Comparison of ENCODE assay signal across 7 mouse cellular contexts in the genomic region with DNA sequence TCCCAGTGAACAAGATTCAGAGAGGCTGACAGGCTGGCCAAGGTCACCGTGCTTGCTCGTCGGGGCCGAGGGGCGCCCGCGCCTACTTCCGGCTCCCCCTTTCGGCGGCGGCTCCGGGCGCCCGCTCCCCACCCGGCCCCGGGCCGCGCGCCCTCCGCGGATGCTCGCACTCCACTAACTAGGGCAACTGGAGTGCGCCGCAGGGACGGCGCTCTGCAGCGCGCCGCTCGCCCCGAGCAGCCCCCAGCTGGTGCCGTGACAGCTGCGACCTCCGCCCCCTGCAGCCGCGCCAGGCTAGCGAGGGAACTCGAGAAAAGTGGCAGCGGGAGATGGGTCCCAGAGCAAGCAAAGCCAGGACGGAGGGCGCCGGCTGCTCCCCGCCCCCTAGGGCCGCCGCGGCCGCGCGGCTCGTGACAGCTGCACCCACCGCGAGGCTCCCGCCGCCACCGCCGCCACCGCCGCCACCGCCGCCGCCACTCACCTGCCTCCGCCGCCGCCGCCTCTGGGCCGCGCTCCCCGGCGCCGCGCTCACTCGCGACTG. TPM values are rescaled to one million over a fixed set of nuclear protein-coding genes. Genes with fewer than 3 reads are reported as not detected.
A peak's percentile ranks its signal among the peaks of the same experiment; 100 is the strongest.
DNase-seq lines count a peak whose midpoint lies in the region; TF ChIP-seq lines count a peak whose summit lies in the region.

No protein-coding gene starts in this region.

- TF ChIP-seq CTCF in liver, adult 2 months (IDR thresholded peaks at IDR 0.05; ENCODE audit: low read depth, low read length), result no peak

- peak overlapping the region; percentile 97 for H3ac ChIP-seq in myocyte (ENCODE audit: control insufficient read depth, insufficient read length)

- H3K4me3 ChIP-seq in liver, adult 2 months (ENCODE audit: insufficient read depth, low read depth, low read length), result peak overlapping the region; percentile 97
- H3K4me3 ChIP-seq in myocyte, result peak overlapping the region; percentile 56

- H3K4me1 ChIP-seq in liver, adult 2 months (ENCODE audit: control insufficient read depth, insufficient read depth, low read length), result peaks cover 4% of the 10 kb centered on the region

- peak overlapping the region; percentile 90 for H3K4me2 ChIP-seq in myocyte (ENCODE audit: low read depth)

- WGBS in liver, adult 2 months, result 12% methylated on average over 65 of the region's 73 CpGs

- peak; percentile 57 to 59 for DNase-seq in adrenal gland, adult 18-20 months (ENCODE audit: low spot score in 2 of 2)
- DNase-seq in embryo, embryonic 10 days (ENCODE audit: low spot score), result peak; percentile 67
- peak; percentile 29 to 69 for DNase-seq in gastrocnemius, postnatal 4 days (ENCODE audit: low spot score in 2 of 2)
- DNase-seq in kidney, adult 11 months, result peak; percentile 46
- DNase-seq in liver, adult 2 months (ENCODE audit: extremely low read depth, low read depth, low spot score), result no peak
- DNase-seq in spleen, postnatal 36 days (ENCODE audit: low spot score in 2 of 2), result peak; percentile 41 to 51

- peak overlapping the region; percentile 98 for H3K9ac ChIP-seq in liver, adult 2 months (ENCODE audit: low read depth, low read length)

- no peaks in the 10 kb centered on the region for H3K27me3 ChIP-seq in liver, adult 2 months (ENCODE audit: control insufficient read depth, insufficient read depth, low read length)
- no peaks in the 10 kb centered on the region for H3K27me3 ChIP-seq in myocyte (ENCODE audit: control insufficient read depth, insufficient read depth, insufficient read length)

- H3K27ac ChIP-seq in liver, adult 2 months (replicated peaks; ENCODE audit: insufficient read depth, low read depth, low read length), result no peak overlapping the region; the same call in none of the 2 replicates

- no peak for TF ChIP-seq POLR2A in liver, adult 2 months (IDR thresholded peaks at IDR 0.05; ENCODE audit: extremely low read depth, insufficient read depth, low read length)
- no peak for TF ChIP-seq POLR2A in myocyte (IDR thresholded peaks at IDR 0.05; ENCODE audit: insufficient read length, low read depth)

- H3K36me3 ChIP-seq in liver, adult 2 months (ENCODE audit: control insufficient read depth, insufficient read depth, low read length), result no peaks in the 10 kb centered on the region
- no peaks in the 10 kb centered on the region for H3K36me3 ChIP-seq in myocyte (ENCODE audit: control insufficient read depth, insufficient read depth)

- H3K79me2 ChIP-seq in liver, adult 2 months (ENCODE audit: control insufficient read depth, insufficient read depth, low read length), result peaks cover 29% of the 10 kb centered on the region
- H3K79me2 ChIP-seq in myocyte (ENCODE audit: control insufficient read depth, insufficient read depth), result peaks cover 25% of the 10 kb centered on the region

TF ChIP-seq in myocyte, 11 proteins besides CTCF, POLR2A, EP300 and RAD21:
- peak; percentile 63 for TF ChIP-seq TCF3 (IDR thresholded peaks at IDR 0.05; ENCODE audit: insufficient read length, low read depth)
- no peak for TF ChIP-seq USF1 (IDR thresholded peaks at IDR 0.05; ENCODE audit: low read depth)
- no peak for TF ChIP-seq E2F4 (IDR thresholded peaks at IDR 0.05; ENCODE audit: insufficient read depth)
- no peak for TF ChIP-seq POLR2AphosphoS2 (IDR thresholded peaks at IDR 0.05; ENCODE audit: insufficient read length, low read depth)
- TF ChIP-seq MYOD1 (IDR thresholded peaks at IDR 0.05; ENCODE audit: control insufficient read depth in 1 of 3, insufficient read length in 2 of 3, low read depth in 2 of 3), result peak in 2 of 3 experiments; percentile 85 to 91
- TF ChIP-seq MYOG (IDR thresholded peaks at IDR 0.05; ENCODE audit: control insufficient read depth in 1 of 3, insufficient read depth in 1 of 3, insufficient read length in 2 of 3, low read depth in 2 of 3), result peak in 2 of 3 experiments; percentile 93 to 98
- no peak for TF ChIP-seq REST (IDR thresholded peaks at IDR 0.05; ENCODE audit: insufficient read depth, insufficient read length)
- TF ChIP-seq CEBPB (IDR thresholded peaks at IDR 0.05; ENCODE audit: insufficient read depth, poor library complexity, severe bottlenecking), result no peak
- peak; percentile 37 for TF ChIP-seq TCF12 (IDR thresholded peaks at IDR 0.05; ENCODE audit: insufficient read depth, poor library complexity, severe bottlenecking)

RNA-seq across cellular contexts. Expression of a gene that starts 0.6 kb away (rescaled TPM):
- total RNA-seq in adrenal gland, adult 18-20 months (2021), result 10 to 100 TPM; 34.8 to 36.2 TPM
- total RNA-seq in gastrocnemius, postnatal 4 days (2021), result 10 to 100 TPM; 51.1 to 52.3 TPM
- total RNA-seq in liver, adult 2 months (2014; rRNA removed), result 9.3 and 12.4 TPM in 2 replicates
- 8.0 and 9.3 TPM in 2 replicates for polyA plus RNA-seq in liver, adult 2 months (2012; rRNA removed)
- polyA plus RNA-seq in myocyte (2012; fragmentation: generic; extraction: Trizol), result 7.1 TPM
